Mouse (Mus musculus) bone marrow, adult 2 months (tissue): ENCODE measurements around the gene Cldn18.

Experiments used
- CTCF ChIP-seq: fragments of 200-500 bp; IDR thresholded peaks from 2 replicates; pipeline ENCODE4 v1.5.1; 2011; ENCODE audit warnings: low read length, control low read depth; ENCODE audit not compliant: control insufficient read depth, insufficient read depth
- POLR2A ChIP-seq: fragments of 200-500 bp; IDR thresholded peaks from 2 replicates; pipeline ENCODE4 v1.6.1; 2011; ENCODE audit warnings: low read depth, mild to moderate bottlenecking, control low read depth, low read length, borderline replicate concordance; ENCODE audit not compliant: control insufficient read depth

- TF ChIP-seq CTCF = no peak
- TF ChIP-seq POLR2A = no peak
Observed at GRCm38 (mm10) chr9:99645416-99645815, 71.7 kb downstream of the Cldn18 start.
